Mouse (Mus musculus): ENCODE measurements around the gene Tbl1xr1. TPM values are rescaled to one million over a fixed set of nuclear protein-coding genes. Genes with fewer than 3 reads are reported as not detected.

Tbl1xr1 gene
- polyA plus RNA-seq, 1 experiment from 2014 or later: 9.6 TPM

DNA sequence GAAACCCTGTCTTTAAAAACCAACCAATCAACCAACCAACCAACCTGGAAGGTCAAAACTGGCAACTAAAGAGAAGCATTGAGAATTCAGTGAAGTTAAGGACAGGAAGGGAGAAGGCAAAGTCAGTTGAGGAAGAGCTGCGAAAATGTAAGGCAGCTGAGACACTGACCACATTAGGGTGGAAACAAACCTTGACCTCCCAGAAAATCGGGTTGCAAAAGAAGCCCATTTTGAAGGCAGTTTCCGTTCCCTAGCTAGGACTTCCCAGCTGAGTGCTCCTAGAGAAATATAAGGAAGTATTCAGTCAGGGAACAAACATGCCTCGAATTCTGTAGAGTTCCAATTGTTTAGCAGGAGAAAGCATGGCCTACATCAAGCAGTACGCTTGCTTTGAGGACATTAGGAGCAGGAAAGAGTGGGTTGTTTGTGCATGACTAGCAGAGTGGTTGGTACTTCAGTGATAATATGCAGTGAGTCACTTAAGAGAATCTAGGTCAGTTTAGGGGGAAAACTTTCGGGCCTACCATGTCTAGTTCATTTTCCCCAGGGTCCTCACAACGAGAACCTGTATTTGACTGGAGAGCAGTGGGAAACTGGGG lies 18.1 kb upstream of the Tbl1xr1 start:
- no peak overlapping the region for H3K4me3 ChIP-seq (ENCODE audit: low read depth, low read length)
- H3K4me2 ChIP-seq (replicated peaks; ENCODE audit: low read depth): no peak overlapping the region
- H3K9me3 ChIP-seq (ENCODE audit: control insufficient read depth, low read length): no peaks in the 10 kb centered on the region
- no peak overlapping the region for H3K9ac ChIP-seq (ENCODE audit: low read length)
- no peaks in the 10 kb centered on the region for H3K36me3 ChIP-seq (ENCODE audit: control insufficient read depth, insufficient read depth, low read length)
- H3K27me3 ChIP-seq (ENCODE audit: control insufficient read depth, insufficient read depth, low read length): no peaks in the 10 kb centered on the region
- DNase-seq (ENCODE audit: low spot score) (no peak), ATAC-seq (ENCODE audit: low FRiP score, low TSS enrichment) (no peak)
- no peaks in the 10 kb centered on the region for H3K4me1 ChIP-seq (replicated peaks; ENCODE audit: control insufficient read depth, insufficient read depth)
- 80% methylated on average over 7 of the region's 7 CpGs for WGBS
- no peak overlapping the region for H3K27ac ChIP-seq (replicated peaks)
- TF ChIP-seq EP300 (optimal IDR thresholded peaks at IDR 0.05) (no peak), CTCF (IDR thresholded peaks at IDR 0.05; ENCODE audit: low read depth) (no peak)

DNA sequence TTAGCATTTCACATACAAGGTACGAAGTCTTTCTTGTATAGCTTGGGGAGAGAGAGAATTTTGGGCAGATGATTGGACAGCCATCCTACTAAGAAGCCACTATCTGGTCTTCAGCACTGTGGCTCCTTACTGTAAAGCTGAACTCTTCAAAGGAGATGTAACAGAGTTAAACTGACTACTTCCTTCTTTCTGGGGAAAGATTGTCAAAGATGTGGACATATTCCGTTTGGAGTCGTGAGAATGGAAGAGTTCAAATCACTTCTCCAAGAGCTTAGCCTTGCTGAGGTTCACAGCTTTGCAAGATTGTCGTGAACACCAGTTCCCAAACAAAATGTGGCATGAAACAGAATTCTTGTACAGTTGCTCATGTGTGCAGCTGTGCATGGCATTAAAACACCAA lies 15.3 kb upstream of the Tbl1xr1 start:
- no peak overlapping the region for H3K4me3 ChIP-seq (ENCODE audit: low read depth, low read length)
- no peaks in the 10 kb centered on the region for H3K27me3 ChIP-seq (ENCODE audit: control insufficient read depth, insufficient read depth, low read length)
- H3K27ac ChIP-seq (replicated peaks): no peak overlapping the region
- H3K4me2 ChIP-seq (replicated peaks; ENCODE audit: low read depth): no peak overlapping the region
- no peak for TF ChIP-seq CTCF (IDR thresholded peaks at IDR 0.05; ENCODE audit: low read depth)
- TF ChIP-seq EP300 (optimal IDR thresholded peaks at IDR 0.05): no peak
- 78% methylated on average over 4 of the region's 4 CpGs for WGBS
- no peaks in the 10 kb centered on the region for H3K4me1 ChIP-seq (replicated peaks; ENCODE audit: control insufficient read depth, insufficient read depth)
- ATAC-seq (ENCODE audit: low FRiP score, low TSS enrichment) (no peak), DNase-seq (ENCODE audit: low spot score) (no peak)
- no peak overlapping the region for H3K9ac ChIP-seq (ENCODE audit: low read length)
- no peaks in the 10 kb centered on the region for H3K36me3 ChIP-seq (ENCODE audit: control insufficient read depth, insufficient read depth, low read length)
- H3K9me3 ChIP-seq (ENCODE audit: control insufficient read depth, low read length): no peaks in the 10 kb centered on the region

DNA sequence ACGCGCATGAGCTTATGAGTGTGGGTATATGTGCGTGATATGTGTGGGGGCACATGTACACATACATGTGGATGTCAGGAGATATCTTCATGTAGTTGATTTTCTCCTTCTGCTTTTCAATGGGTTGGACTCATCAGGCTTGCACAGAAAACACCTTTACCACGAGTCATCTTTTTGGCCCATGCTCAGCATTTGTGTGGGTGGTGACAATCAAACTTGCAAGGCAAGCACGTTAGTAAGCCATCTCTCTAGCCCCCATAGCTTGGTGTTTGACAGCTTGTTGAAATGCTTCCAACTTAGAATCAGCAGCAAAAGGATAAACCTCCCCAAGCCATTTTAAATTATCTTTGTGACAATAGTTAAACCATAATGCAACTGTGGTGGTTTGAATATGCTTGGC lies 7.8 kb upstream of the Tbl1xr1 start:
- Histone ChIP-seq H3K4me3 (ENCODE audit: low read depth, low read length) (no peak overlapping the region), H3K27ac (replicated peaks) (no peak overlapping the region), H3K4me2 (replicated peaks; ENCODE audit: low read depth) (no peak overlapping the region), H3K9me3 (ENCODE audit: control insufficient read depth, low read length) (no peaks in the 10 kb centered on the region), H3K27me3 (ENCODE audit: control insufficient read depth, insufficient read depth, low read length) (no peaks in the 10 kb centered on the region), H3K9ac (ENCODE audit: low read length) (no peak overlapping the region), H3K36me3 (ENCODE audit: control insufficient read depth, insufficient read depth, low read length) (no peaks in the 10 kb centered on the region), H3K4me1 (replicated peaks; ENCODE audit: control insufficient read depth, insufficient read depth) (no peaks in the 10 kb centered on the region)
- DNase-seq (ENCODE audit: low spot score) (no peak), ATAC-seq (ENCODE audit: low FRiP score, low TSS enrichment) (no peak)
- TF ChIP-seq CTCF (IDR thresholded peaks at IDR 0.05; ENCODE audit: low read depth) (no peak), EP300 (optimal IDR thresholded peaks at IDR 0.05) (no peak)
- 77% methylated on average over 5 of the region's 5 CpGs for WGBS

DNA sequence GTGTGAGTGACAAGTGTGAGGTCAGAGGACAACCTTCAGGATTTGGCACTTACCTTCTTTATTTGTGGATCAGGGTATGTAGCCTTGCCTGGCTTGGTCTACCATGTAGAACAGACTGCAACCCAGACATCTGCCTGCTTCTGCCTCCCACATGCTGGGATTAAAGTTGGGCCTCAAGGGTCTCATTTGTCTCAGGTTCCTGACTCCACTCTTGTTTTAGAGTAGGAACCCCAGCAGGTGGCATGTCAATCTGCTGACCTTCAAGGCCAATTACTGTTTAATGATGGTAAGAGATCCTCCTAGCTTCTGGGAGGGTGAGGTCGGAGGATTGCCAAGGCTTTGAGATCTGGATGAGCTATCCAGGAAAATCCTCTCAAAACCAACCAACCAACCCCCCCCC lies 2.5 kb upstream of the Tbl1xr1 start:
- Histone ChIP-seq H3K4me3 (ENCODE audit: low read depth, low read length) (no peak overlapping the region), H3K4me1 (replicated peaks; ENCODE audit: control insufficient read depth, insufficient read depth) (no peaks in the 10 kb centered on the region), H3K27me3 (ENCODE audit: control insufficient read depth, insufficient read depth, low read length) (no peaks in the 10 kb centered on the region), H3K9me3 (ENCODE audit: control insufficient read depth, low read length) (no peaks in the 10 kb centered on the region), H3K9ac (ENCODE audit: low read length) (no peak overlapping the region), H3K27ac (replicated peaks) (no peak overlapping the region), H3K36me3 (ENCODE audit: control insufficient read depth, insufficient read depth, low read length) (no peaks in the 10 kb centered on the region), H3K4me2 (replicated peaks; ENCODE audit: low read depth) (no peak overlapping the region)
- ATAC-seq (ENCODE audit: low FRiP score, low TSS enrichment): no peak
- TF ChIP-seq CTCF (IDR thresholded peaks at IDR 0.05; ENCODE audit: low read depth): no peak
- no peak for TF ChIP-seq EP300 (optimal IDR thresholded peaks at IDR 0.05)
- 94% methylated on average over 1 of the region's 1 CpGs for WGBS
- no peak for DNase-seq (ENCODE audit: low spot score)

DNA sequence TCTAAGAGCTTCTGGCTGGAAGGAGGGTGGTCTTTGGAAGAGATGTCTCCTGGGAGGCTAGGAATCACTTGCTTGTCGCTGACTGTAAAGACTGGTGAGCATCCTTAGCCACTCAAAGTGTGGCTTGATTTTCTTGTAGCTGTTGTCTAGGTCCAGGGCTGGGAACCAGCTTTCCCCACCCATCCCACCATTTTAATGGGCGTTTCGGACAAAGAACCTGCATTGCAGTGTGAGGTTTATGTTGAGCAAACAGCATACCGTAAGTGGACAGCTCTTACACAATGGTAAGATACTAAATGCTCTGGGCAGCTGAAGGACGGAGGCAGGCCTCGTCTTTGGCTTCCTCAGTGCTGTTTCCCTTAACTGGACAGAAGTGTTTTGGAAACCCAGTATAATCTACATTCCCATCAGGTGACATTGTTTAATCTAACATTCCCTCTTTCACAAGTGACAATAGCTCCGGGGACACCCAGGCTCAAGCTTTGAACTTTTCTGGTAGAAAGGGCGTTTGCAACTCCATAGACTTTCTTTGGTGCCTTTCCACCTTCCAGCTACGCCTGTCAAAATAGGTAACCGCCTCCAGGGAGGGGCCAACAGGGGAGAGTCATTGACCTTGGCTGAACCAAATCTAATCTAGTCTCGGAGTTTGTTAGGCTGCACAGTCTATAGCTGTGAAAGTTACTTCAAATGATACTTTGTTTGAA lies 1.7 kb upstream of the Tbl1xr1 start:
- Histone ChIP-seq H3K36me3 (ENCODE audit: control insufficient read depth, insufficient read depth, low read length) (no peaks in the 10 kb centered on the region; the same call in 1 of the 2 replicates), H3K4me2 (replicated peaks; ENCODE audit: low read depth) (peak overlapping the region; percentile 78), H3K27me3 (ENCODE audit: control insufficient read depth, insufficient read depth, low read length) (no peaks in the 10 kb centered on the region), H3K4me3 (ENCODE audit: low read depth, low read length) (peak overlapping the region; percentile 96), H3K9ac (ENCODE audit: low read length) (no peak overlapping the region), H3K9me3 (ENCODE audit: control insufficient read depth, low read length) (no peaks in the 10 kb centered on the region), H3K4me1 (replicated peaks; ENCODE audit: control insufficient read depth, insufficient read depth) (no peaks in the 10 kb centered on the region), H3K27ac (replicated peaks) (no peak overlapping the region)
- 33% methylated on average over 11 of the region's 11 CpGs for WGBS
- TF ChIP-seq CTCF (IDR thresholded peaks at IDR 0.05; ENCODE audit: low read depth) (no peak), EP300 (optimal IDR thresholded peaks at IDR 0.05) (no peak)
- no peak for ATAC-seq (ENCODE audit: low FRiP score, low TSS enrichment)
- DNase-seq (ENCODE audit: low spot score): peak; percentile 78

DNA sequence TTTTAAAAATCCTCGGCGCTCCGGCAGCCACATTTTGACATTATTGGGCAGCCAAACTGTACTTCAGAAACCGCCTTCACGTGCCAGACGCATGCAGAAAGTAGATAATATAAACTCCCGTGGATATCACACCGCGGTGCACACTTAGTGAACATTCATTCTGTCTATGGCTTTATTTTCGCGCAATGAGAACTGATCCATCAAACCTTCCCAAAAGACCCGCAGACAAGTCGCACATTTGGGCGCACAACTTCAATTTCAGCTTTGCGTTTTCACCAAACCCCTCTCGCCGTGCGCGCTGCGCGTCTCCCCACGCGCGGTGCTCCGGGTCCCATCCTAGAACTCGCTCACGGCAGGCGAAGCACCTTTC lies 950 bp upstream of the Tbl1xr1 start:
- TF ChIP-seq EP300 (optimal IDR thresholded peaks at IDR 0.05) (no peak), CTCF (IDR thresholded peaks at IDR 0.05; ENCODE audit: low read depth) (no peak)
- Histone ChIP-seq H3K4me1 (replicated peaks; ENCODE audit: control insufficient read depth, insufficient read depth) (no peaks in the 10 kb centered on the region), H3K4me2 (replicated peaks; ENCODE audit: low read depth) (peak overlapping the region; percentile 78), H3K9ac (ENCODE audit: low read length) (peak overlapping the region; percentile 82), H3K27me3 (ENCODE audit: control insufficient read depth, insufficient read depth, low read length) (no peaks in the 10 kb centered on the region), H3K36me3 (ENCODE audit: control insufficient read depth, insufficient read depth, low read length) (no peaks in the 10 kb centered on the region; the same call in 1 of the 2 replicates), H3K27ac (replicated peaks) (peak overlapping the region; percentile 99), H3K9me3 (ENCODE audit: control insufficient read depth, low read length) (no peaks in the 10 kb centered on the region), H3K4me3 (ENCODE audit: low read depth, low read length) (peak overlapping the region; percentile 96)
- under 1% methylated on average over 28 of the region's 28 CpGs for WGBS
- ATAC-seq (ENCODE audit: low FRiP score, low TSS enrichment): no peak
- DNase-seq (ENCODE audit: low spot score): no peak

Data from stomach, postnatal 0 days (tissue).